Mouse (Mus musculus): ENCODE data around the gene Abcc3. TPM values are rescaled to one million over a fixed set of nuclear protein-coding genes. Genes with fewer than 3 reads are reported as not detected.

The Abcc3 gene
- polyA plus RNA-seq, 1 experiment from 2014 or later, result 0.59 TPM

- Histone ChIP-seq H3K4me3 (no peak overlapping the region), H3K4me1 (replicated peaks) (peaks cover 6% of the 10 kb centered on the region; the same call in 1 of the 2 replicates), H3K27me3 (replicated peaks) (peaks cover 34% of the 10 kb centered on the region), H3K4me2 (no peak overlapping the region), H3K9ac (no peak overlapping the region), H3K9me3 (replicated peaks) (no peaks in the 10 kb centered on the region), H3K36me3 (no peaks in the 10 kb centered on the region), H3K27ac (ENCODE audit: poor library complexity, severe bottlenecking) (no peak overlapping the region)
- ATAC-seq (ENCODE audit: insufficient number of reproducible peaks, low FRiP score), result no peak
- 69% methylated on average over 8 of the region's 8 CpGs for WGBS
These were observed 13.1 kb downstream of the Abcc3 start for GRCm38 (mm10) chr11:94379736-94380135.

DNA sequence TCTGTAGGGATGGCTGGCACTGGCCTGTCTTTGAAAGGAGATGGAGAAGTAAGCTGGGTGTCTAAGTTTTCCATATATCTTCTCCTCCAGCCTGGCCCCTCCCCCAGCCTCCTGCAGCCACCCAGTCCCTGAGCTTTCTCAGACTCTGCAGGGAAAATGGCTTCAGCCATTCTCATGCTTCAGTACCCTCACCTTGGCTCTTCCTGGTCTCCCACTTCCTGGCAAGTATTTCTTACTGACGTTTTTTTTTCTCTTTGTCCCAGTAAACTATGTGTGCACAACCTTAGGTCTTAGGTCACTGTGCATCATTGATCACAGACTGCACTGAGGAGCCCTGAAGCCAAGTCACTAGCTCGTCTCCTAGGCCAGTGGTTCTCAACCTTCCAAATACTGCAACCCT lies 13.7 kb downstream of the Abcc3 start:
- Histone ChIP-seq H3K4me2 (no peak overlapping the region), H3K9ac (no peak overlapping the region), H3K27me3 (replicated peaks) (peaks cover 36% of the 10 kb centered on the region), H3K4me1 (replicated peaks) (peaks cover 6% of the 10 kb centered on the region; the same call in 1 of the 2 replicates), H3K27ac (ENCODE audit: poor library complexity, severe bottlenecking) (no peak overlapping the region), H3K36me3 (no peaks in the 10 kb centered on the region), H3K4me3 (no peak overlapping the region), H3K9me3 (replicated peaks) (no peaks in the 10 kb centered on the region)
- 51% methylated on average over 2 of the region's 2 CpGs for WGBS
- no peak for ATAC-seq (ENCODE audit: insufficient number of reproducible peaks, low FRiP score)

GRCm38 (mm10) chr11:94374276-94374948 lies 18.4 kb downstream of the Abcc3 start:
- Histone ChIP-seq H3K4me2 (no peak overlapping the region), H3K4me3 (no peak overlapping the region), H3K36me3 (no peaks in the 10 kb centered on the region), H3K9me3 (replicated peaks) (no peaks in the 10 kb centered on the region), H3K27me3 (replicated peaks) (peaks cover 43% of the 10 kb centered on the region), H3K4me1 (replicated peaks) (peaks cover 15% of the 10 kb centered on the region), H3K9ac (no peak overlapping the region), H3K27ac (ENCODE audit: poor library complexity, severe bottlenecking) (no peak overlapping the region)
- no peak for ATAC-seq (ENCODE audit: insufficient number of reproducible peaks, low FRiP score)
- 81% methylated on average over 13 of the region's 13 CpGs for WGBS

- Histone ChIP-seq H3K9me3 (replicated peaks) (no peaks in the 10 kb centered on the region), H3K4me3 (no peak overlapping the region), H3K27me3 (replicated peaks) (peaks cover 44% of the 10 kb centered on the region), H3K4me2 (no peak overlapping the region), H3K4me1 (replicated peaks) (peaks cover 9% of the 10 kb centered on the region), H3K27ac (ENCODE audit: poor library complexity, severe bottlenecking) (no peak overlapping the region), H3K9ac (no peak overlapping the region), H3K36me3 (no peaks in the 10 kb centered on the region)
- 13% methylated on average over 5 of the region's 5 CpGs for WGBS
- ATAC-seq (ENCODE audit: insufficient number of reproducible peaks, low FRiP score), result no peak; the same call in 1 of the 2 replicates
These were observed 22.0 kb downstream of the Abcc3 start for GRCm38 (mm10) chr11:94370809-94371208.

DNA sequence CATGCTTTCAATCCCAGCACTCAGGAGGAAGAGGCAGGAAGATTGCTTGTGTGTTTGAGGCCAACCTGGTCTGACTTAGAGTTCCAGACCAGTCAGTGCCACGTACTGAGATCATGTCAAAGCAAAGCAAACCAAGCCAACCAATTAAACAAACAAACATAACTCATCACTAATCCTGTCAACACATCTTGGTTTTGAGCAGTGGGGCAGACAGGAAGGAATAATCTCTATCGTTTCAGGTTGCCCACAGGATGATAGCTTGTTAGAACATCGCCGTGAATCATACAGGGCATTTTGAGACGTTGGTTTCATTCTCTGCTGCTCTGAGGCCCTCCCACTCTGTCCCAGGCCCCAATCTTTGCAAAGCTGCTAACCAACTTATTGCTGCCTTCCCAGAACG lies 22.8 kb downstream of the Abcc3 start:
- H3K4me2 ChIP-seq, result no peak overlapping the region
- no peak overlapping the region for H3K9ac ChIP-seq
- no peak overlapping the region for H3K4me3 ChIP-seq
- peaks cover 44% of the 10 kb centered on the region for H3K27me3 ChIP-seq (replicated peaks)
- WGBS, result 69% methylated on average over 6 of the region's 6 CpGs
- H3K36me3 ChIP-seq, result no peaks in the 10 kb centered on the region
- no peak for ATAC-seq (ENCODE audit: insufficient number of reproducible peaks, low FRiP score)
- no peaks in the 10 kb centered on the region for H3K9me3 ChIP-seq (replicated peaks)
- H3K4me1 ChIP-seq (replicated peaks), result peaks cover 9% of the 10 kb centered on the region
- H3K27ac ChIP-seq (ENCODE audit: poor library complexity, severe bottlenecking), result no peak overlapping the region

DNA sequence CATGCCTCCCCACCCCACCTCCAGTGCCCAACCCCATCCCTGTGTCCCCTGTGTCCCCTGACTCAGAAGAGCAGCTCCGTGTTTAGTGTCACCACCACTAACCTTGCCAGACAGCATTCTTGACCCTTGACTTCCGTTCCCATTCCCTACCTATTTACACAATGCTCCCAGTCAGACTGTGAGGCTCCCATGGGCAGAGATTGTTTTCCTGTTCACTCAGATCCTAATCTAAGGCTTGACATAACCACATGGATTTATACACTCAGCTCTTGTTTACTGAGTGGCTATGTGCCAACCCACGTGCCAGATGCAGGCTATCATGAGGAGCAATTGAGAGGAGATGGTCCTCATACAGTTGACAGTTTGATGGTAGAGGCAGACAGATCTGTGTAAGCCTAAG lies 27.5 kb downstream of the Abcc3 start:
- 60% methylated on average over 3 of the region's 3 CpGs for WGBS
- H3K9me3 ChIP-seq (replicated peaks), result no peaks in the 10 kb centered on the region
- no peak for ATAC-seq (ENCODE audit: insufficient number of reproducible peaks, low FRiP score)
- no peaks in the 10 kb centered on the region for H3K4me1 ChIP-seq (replicated peaks)
- no peak overlapping the region for H3K4me3 ChIP-seq
- peaks cover 6% of the 10 kb centered on the region; the same call in 1 of the 2 replicates for H3K27me3 ChIP-seq (replicated peaks)
- no peak overlapping the region for H3K9ac ChIP-seq
- no peak overlapping the region for H3K27ac ChIP-seq (ENCODE audit: poor library complexity, severe bottlenecking)
- H3K4me2 ChIP-seq, result no peak overlapping the region
- no peaks in the 10 kb centered on the region for H3K36me3 ChIP-seq

- no peaks in the 10 kb centered on the region for H3K9me3 ChIP-seq (replicated peaks)
- H3K4me2 ChIP-seq, result no peak overlapping the region
- H3K4me3 ChIP-seq, result no peak overlapping the region
- no peak for ATAC-seq (ENCODE audit: insufficient number of reproducible peaks, low FRiP score)
- no peaks in the 10 kb centered on the region; the same call in 1 of the 2 replicates for H3K4me1 ChIP-seq (replicated peaks)
- no peak overlapping the region for H3K9ac ChIP-seq
- no peak overlapping the region for H3K27ac ChIP-seq (ENCODE audit: poor library complexity, severe bottlenecking)
- no peaks in the 10 kb centered on the region for H3K36me3 ChIP-seq
- WGBS, result 69% methylated on average over 7 of the region's 7 CpGs
- H3K27me3 ChIP-seq (replicated peaks), result peaks cover 12% of the 10 kb centered on the region; the same call in 1 of the 2 replicates
These were observed 29.1 kb downstream of the Abcc3 start for GRCm38 (mm10) chr11:94363690-94364089.

GRCm38 (mm10) chr11:94362101-94362500 lies 30.7 kb downstream of the Abcc3 start:
- 92% methylated on average over 5 of the region's 5 CpGs for WGBS
- ATAC-seq (ENCODE audit: insufficient number of reproducible peaks, low FRiP score), result no peak
- Histone ChIP-seq H3K9me3 (replicated peaks) (no peaks in the 10 kb centered on the region), H3K9ac (no peak overlapping the region), H3K4me2 (no peak overlapping the region), H3K4me3 (no peak overlapping the region), H3K36me3 (no peaks in the 10 kb centered on the region), H3K27ac (ENCODE audit: poor library complexity, severe bottlenecking) (no peak overlapping the region), H3K27me3 (replicated peaks) (0 out of 2 replicates have a peak, but pooled peaks cover 9% of the 10 kb centered on the region), H3K4me1 (replicated peaks) (no peaks in the 10 kb centered on the region; the same call in 1 of the 2 replicates)

DNA sequence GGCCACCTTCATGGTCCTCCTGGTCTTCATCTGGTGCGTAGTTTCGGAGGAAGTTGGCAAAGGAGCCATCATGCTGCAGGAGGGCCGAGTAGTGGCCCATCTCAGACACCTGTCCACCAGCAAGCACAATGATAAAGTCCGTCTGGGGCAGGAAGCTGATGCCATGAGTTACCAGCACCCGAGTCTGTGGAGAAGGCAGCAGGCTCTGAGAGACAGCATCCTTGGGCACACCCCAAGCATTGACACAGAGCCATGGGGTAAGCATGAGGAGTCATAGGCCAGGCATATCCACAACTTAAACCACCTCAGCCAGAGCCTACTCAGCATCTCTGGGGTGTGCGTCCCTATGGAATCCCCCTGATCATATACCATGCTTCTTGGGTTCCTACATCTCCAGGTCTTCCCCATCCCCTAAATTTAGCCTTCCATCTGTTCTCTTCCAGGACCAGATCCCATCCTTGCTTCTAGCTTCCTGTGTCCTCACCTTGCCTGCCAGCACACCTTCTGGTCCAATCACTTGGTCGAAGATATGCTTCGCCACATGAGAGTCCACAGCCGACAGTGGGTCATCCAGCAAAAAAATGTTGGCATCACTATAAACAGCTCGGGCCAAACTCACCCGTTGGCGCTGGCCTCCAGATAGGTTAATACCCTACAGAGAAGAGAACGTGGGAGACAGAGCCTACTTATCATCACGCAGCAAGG lies 31.5 kb downstream of the Abcc3 start:
- Histone ChIP-seq H3K27ac (ENCODE audit: poor library complexity, severe bottlenecking) (no peak overlapping the region), H3K4me2 (no peak overlapping the region), H3K36me3 (no peaks in the 10 kb centered on the region), H3K4me1 (replicated peaks) (no peaks in the 10 kb centered on the region; the same call in 1 of the 2 replicates), H3K4me3 (no peak overlapping the region), H3K9me3 (replicated peaks) (no peaks in the 10 kb centered on the region), H3K9ac (no peak overlapping the region), H3K27me3 (replicated peaks) (0 out of 2 replicates have a peak, but pooled peaks cover 9% of the 10 kb centered on the region)
- ATAC-seq (ENCODE audit: insufficient number of reproducible peaks, low FRiP score), result no peak
- 84% methylated on average over 14 of the region's 14 CpGs for WGBS

GRCm38 (mm10) chr11:94359168-94359567 lies 33.6 kb downstream of the Abcc3 start:
- no peaks in the 10 kb centered on the region; the same call in 1 of the 2 replicates for H3K4me1 ChIP-seq (replicated peaks)
- no peaks in the 10 kb centered on the region for H3K36me3 ChIP-seq
- no peak overlapping the region for H3K4me2 ChIP-seq
- no peak overlapping the region for H3K4me3 ChIP-seq
- peaks cover 20% of the 10 kb centered on the region for H3K27me3 ChIP-seq (replicated peaks)
- H3K9ac ChIP-seq, result no peak overlapping the region
- no peaks in the 10 kb centered on the region for H3K9me3 ChIP-seq (replicated peaks)
- no peak overlapping the region for H3K27ac ChIP-seq (ENCODE audit: poor library complexity, severe bottlenecking)
- WGBS, result 91% methylated on average over 12 of the region's 12 CpGs
- ATAC-seq (ENCODE audit: insufficient number of reproducible peaks, low FRiP score), result no peak

GRCm38 (mm10) chr11:94355521-94356217 lies 37.1 kb downstream of the Abcc3 start:
- no peak overlapping the region for H3K27ac ChIP-seq (ENCODE audit: poor library complexity, severe bottlenecking)
- H3K4me3 ChIP-seq, result no peak overlapping the region
- 79% methylated on average over 9 of the region's 9 CpGs for WGBS
- no peak overlapping the region for H3K9ac ChIP-seq
- no peaks in the 10 kb centered on the region for H3K36me3 ChIP-seq
- H3K9me3 ChIP-seq (replicated peaks), result no peaks in the 10 kb centered on the region
- no peak for ATAC-seq (ENCODE audit: insufficient number of reproducible peaks, low FRiP score)
- H3K4me1 ChIP-seq (replicated peaks), result peaks cover 3% of the 10 kb centered on the region; the same call in 1 of the 2 replicates
- H3K27me3 ChIP-seq (replicated peaks), result peaks cover 43% of the 10 kb centered on the region
- no peak overlapping the region for H3K4me2 ChIP-seq

All from heart, embryonic 12.5 days (tissue).